Comparison of ENCODE assay signal across 10 mouse cellular contexts in genomic region chr16:29883252-29883992, GRCm38 (mm10).
DNase-seq lines count a peak whose midpoint lies in the region; ATAC-seq and TF ChIP-seq lines count a peak whose summit lies in the region.
"Had no signal": no experiment of that assay in that cellular context is flagged by ENCODE, and none has a peak within 500 bp of the region (broad histone marks: within the 10 kb centered on the region; RNA-seq: fewer than 3 reads in every experiment).

No protein-coding gene starts in this region.

- H3K27ac ChIP-seq in kidney, embryonic 16.5 days (ENCODE audit: low read length) = no peak overlapping the region
- no peak overlapping the region for H3K27ac ChIP-seq in embryonic facial prominence, embryonic 14.5 days (replicated peaks; ENCODE audit: low read depth, low read length)
- no peak overlapping the region for H3K27ac ChIP-seq in hindbrain, postnatal 0 days
- H3K27ac ChIP-seq in neural tube, embryonic 14.5 days (ENCODE audit: low read depth, low read length) = no peak overlapping the region

- no peak overlapping the region for H3K4me2 ChIP-seq in kidney, embryonic 16.5 days (replicated peaks; ENCODE audit: low read depth, low read length)
- H3K4me2 ChIP-seq in embryonic facial prominence, embryonic 14.5 days (ENCODE audit: low read depth, low read length) = no peak overlapping the region
- no peak overlapping the region for H3K4me2 ChIP-seq in hindbrain, postnatal 0 days (ENCODE audit: low read depth, low read length)
- no peak overlapping the region for H3K4me2 ChIP-seq in neural tube, embryonic 14.5 days (ENCODE audit: low read depth, low read length)

- no peaks in the 10 kb centered on the region for H3K9me3 ChIP-seq in kidney, embryonic 16.5 days (ENCODE audit: low read length)
- H3K9me3 ChIP-seq in embryonic facial prominence, embryonic 14.5 days (ENCODE audit: control insufficient read depth, low read length) = no peaks in the 10 kb centered on the region
- no peaks in the 10 kb centered on the region for H3K9me3 ChIP-seq in hindbrain, postnatal 0 days (ENCODE audit: low read length)
- H3K9me3 ChIP-seq in neural tube, embryonic 14.5 days (ENCODE audit: control insufficient read depth, low read length) = no peaks in the 10 kb centered on the region

- DNase-seq in kidney, postnatal 25 days = no peak
- DNase-seq in embryonic facial prominence, embryonic 14.5 days (ENCODE audit: low spot score) = peak; percentile 73
- peak; percentile 19 for DNase-seq in hindbrain, postnatal 0 days (ENCODE audit: low spot score)
- DNase-seq in thymus, adult 18-20 months = no peak
- DNase-seq in urinary bladder, postnatal 14 days (ENCODE audit: low spot score) = no peak
- no peak for DNase-seq in right cerebral cortex, adult 18-20 months
- DNase-seq: kidney, adult 18-20 months had no signal

- no peak for TF ChIP-seq CTCF in hindbrain, postnatal 0 days (IDR thresholded peaks at IDR 0.05; ENCODE audit: low read depth)

- H3K27me3 ChIP-seq in kidney, embryonic 16.5 days (ENCODE audit: insufficient read depth, low read length) = peaks cover 2% of the 10 kb centered on the region; the same call in 1 of the 2 replicates
- H3K27me3 ChIP-seq in embryonic facial prominence, embryonic 14.5 days (replicated peaks; ENCODE audit: control insufficient read depth, insufficient read depth, low read length) = no peaks in the 10 kb centered on the region
- H3K27me3 ChIP-seq in hindbrain, postnatal 0 days (ENCODE audit: insufficient read depth, low read length) = no peaks in the 10 kb centered on the region
- H3K27me3 ChIP-seq in neural tube, embryonic 14.5 days (ENCODE audit: control insufficient read depth, insufficient read depth, low read length) = peaks cover 7% of the 10 kb centered on the region; the same call in 1 of the 2 replicates

- 0 out of 2 replicates have a peak, but pooled peaks have one; percentile 25 for ATAC-seq in kidney, embryonic 16.5 days (ENCODE audit: low FRiP score, low TSS enrichment)
- peak; percentile 65 for ATAC-seq in embryonic facial prominence, embryonic 14.5 days (ENCODE audit: low read depth)
- peak; percentile 32; the same call in 1 of the 2 replicates for ATAC-seq in hindbrain, postnatal 0 days
- ATAC-seq in neural tube, embryonic 14.5 days (ENCODE audit: low read depth) = peak; percentile 66; the same call in 1 of the 2 replicates
- ATAC-seq: CD4-positive, CD25-positive, alpha-beta regulatory T cell, adult 4 months had no signal

- no peaks in the 10 kb centered on the region for H3K36me3 ChIP-seq in kidney, embryonic 16.5 days (ENCODE audit: insufficient read depth, low read length)
- H3K36me3 ChIP-seq in embryonic facial prominence, embryonic 14.5 days (ENCODE audit: control insufficient read depth, insufficient read depth, low read length) = no peaks in the 10 kb centered on the region
- H3K36me3 ChIP-seq in hindbrain, postnatal 0 days (ENCODE audit: insufficient read depth, low read length) = no peaks in the 10 kb centered on the region
- no peaks in the 10 kb centered on the region for H3K36me3 ChIP-seq in neural tube, embryonic 14.5 days (ENCODE audit: control insufficient read depth, insufficient read depth, low read length)

- WGBS in kidney, embryonic 16.5 days = 31% methylated on average over 10 of the region's 10 CpGs
- WGBS in embryonic facial prominence, embryonic 14.5 days = 16% methylated on average over 10 of the region's 10 CpGs
- 19% methylated on average over 10 of the region's 10 CpGs for WGBS in hindbrain, postnatal 0 days
- 10% methylated on average over 10 of the region's 10 CpGs for WGBS in neural tube, embryonic 14.5 days

- H3K4me3 ChIP-seq in kidney, embryonic 16.5 days (ENCODE audit: low read length) = no peak overlapping the region
- no peak overlapping the region for H3K4me3 ChIP-seq in embryonic facial prominence, embryonic 14.5 days (ENCODE audit: low read depth, low read length)
- no peak overlapping the region for H3K4me3 ChIP-seq in hindbrain, postnatal 0 days (ENCODE audit: low read length)
- no peak overlapping the region for H3K4me3 ChIP-seq in neural tube, embryonic 14.5 days (ENCODE audit: low read depth, low read length)

- peaks cover 31% of the 10 kb centered on the region for H3K4me1 ChIP-seq in kidney, embryonic 16.5 days (ENCODE audit: insufficient read depth, low read length)
- peaks cover 30% of the 10 kb centered on the region for H3K4me1 ChIP-seq in embryonic facial prominence, embryonic 14.5 days (ENCODE audit: control insufficient read depth, insufficient read depth, low read length)
- peaks cover 16% of the 10 kb centered on the region for H3K4me1 ChIP-seq in hindbrain, postnatal 0 days (ENCODE audit: insufficient read depth, low read length)
- peaks cover 16% of the 10 kb centered on the region for H3K4me1 ChIP-seq in neural tube, embryonic 14.5 days (ENCODE audit: control insufficient read depth, insufficient read depth, low read length)

- H3K9ac ChIP-seq in kidney, embryonic 16.5 days (replicated peaks; ENCODE audit: low read length) = no peak overlapping the region
- no peak overlapping the region for H3K9ac ChIP-seq in embryonic facial prominence, embryonic 14.5 days (ENCODE audit: low read depth, low read length)
- no peak overlapping the region for H3K9ac ChIP-seq in hindbrain, postnatal 0 days (replicated peaks; ENCODE audit: low read length)
- H3K9ac ChIP-seq in neural tube, embryonic 14.5 days (replicated peaks; ENCODE audit: low read depth, low read length) = no peak overlapping the region

Comparison
In these comparisons a context has a peak if more than half of its experiments do, and no peak if none do; other contexts are left out.
1. DNase-seq: peak in embryonic facial prominence, embryonic 14.5 days (single experiment) and hindbrain, postnatal 0 days (single experiment); none in kidney, postnatal 25 days (0 of 2), thymus, adult 18-20 months (0 of 2), urinary bladder, postnatal 14 days (single experiment) and right cerebral cortex, adult 18-20 months (single experiment).
2. Peak in every context shown above with its lines, with median percentiles within 50 percentile points of each other: ATAC-seq.